Mouse (Mus musculus) urinary bladder, adult 2 months (tissue): ENCODE measurements at regions not wholly inside any gene's neighbourhood (a gene's known extent, or its start where the extent isn't known, plus 50 kb on each side); places are given as distances from the start of the nearest gene placed in this dataset.

Experiments used
- DNase-seq: peaks from one replicate; pipeline ENCODE4 v3.0.0; 2022; ENCODE audit warnings: low spot score

DNA sequence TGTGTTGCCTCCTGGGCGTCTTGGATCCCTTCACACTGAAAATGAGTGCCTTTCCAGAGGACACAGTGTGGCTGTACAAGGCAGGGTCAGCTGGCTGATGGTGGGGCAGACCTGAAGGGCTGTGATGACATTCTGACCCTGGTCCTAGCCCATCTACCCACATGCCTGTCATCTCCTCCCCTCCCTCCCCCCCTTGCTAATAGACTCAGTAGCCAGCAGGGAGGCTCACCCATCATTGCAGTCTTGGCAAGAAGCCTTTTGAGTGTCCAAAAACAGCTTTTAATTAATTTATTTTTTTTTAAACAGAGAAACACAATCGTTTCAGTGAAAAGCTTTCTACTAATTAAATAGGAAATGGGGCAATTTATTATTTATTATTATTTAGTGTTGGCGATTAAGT, 67.0 kb upstream of the Ssx2ip start:
- no peak for DNase-seq

DNA sequence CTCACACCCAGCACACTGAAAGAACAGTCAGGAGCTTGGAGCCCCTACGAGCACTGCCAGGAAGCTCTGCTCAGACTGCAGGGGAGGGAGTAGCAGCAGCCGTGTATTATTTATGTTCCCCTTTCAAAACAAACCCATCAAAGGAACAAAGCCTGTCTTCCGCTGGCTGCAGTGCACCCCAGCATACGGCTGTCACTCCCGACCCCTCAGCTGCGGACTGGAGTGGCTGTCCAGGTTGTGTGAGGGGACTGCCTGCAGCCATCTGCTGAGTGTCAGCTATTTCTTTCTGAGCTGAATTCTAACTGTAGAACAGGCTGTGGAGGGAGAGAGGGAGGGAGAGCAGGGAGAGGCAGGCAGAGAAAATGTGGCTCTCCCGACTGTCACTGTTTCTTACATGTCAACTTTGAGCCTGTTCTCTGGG, 66.6 kb upstream of the Ssx2ip start:
- no peak for DNase-seq

DNA sequence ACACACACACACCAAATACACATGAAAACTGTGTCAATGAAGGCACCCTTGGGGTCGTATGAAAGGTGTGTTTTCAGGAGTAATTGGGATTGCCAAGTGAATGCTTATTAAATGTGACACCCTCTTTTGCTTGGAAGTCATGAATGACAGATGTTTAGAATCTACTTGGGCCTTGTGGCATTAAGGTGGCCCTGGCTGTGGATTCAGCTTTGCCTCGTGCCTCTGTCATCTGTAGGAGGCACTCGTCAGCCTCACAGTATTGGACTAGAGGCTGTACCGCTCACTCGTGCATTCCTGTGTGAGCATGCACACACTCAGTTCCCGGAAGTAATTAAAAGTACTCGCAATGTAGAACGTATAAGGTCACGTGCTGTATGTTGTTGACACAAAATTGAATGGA, 66.0 kb upstream of the Ssx2ip start:
- no peak for DNase-seq

DNA sequence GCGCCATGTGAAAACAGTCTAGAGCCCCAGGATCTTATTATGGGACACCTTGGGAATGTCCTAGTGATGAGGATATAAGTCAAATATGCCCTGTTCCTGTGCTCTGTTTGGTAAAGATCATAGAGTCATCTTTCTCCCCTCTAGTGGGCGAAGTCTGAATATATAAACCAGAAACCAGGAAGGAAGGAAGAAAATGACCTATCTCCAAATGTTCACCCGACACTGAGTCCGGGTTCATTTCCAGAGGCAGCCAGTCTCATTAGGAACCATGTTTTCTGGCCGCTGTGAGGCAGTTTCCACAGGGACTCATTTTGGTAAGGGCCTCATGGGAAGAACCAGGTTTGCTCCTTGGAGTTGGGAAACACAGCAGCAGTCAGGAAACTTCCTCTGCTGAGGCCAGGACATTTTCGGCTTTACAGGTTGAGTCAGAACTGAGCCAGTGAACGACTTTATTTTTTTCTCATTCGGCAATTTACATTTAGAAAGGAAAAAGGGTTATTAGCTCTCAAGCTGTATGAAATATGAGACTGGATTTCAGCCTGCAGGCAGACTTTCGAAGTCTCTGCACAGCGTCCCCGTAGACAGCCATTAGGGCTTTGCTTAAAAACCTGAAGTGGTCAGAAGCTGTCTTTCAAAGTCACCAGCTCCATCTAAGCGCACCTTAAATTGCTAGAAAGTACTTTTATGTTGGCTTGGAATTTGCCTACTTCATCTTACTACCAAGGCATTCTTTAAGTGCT, 64.0 kb upstream of the Ssx2ip start:
- no peak for DNase-seq

DNA sequence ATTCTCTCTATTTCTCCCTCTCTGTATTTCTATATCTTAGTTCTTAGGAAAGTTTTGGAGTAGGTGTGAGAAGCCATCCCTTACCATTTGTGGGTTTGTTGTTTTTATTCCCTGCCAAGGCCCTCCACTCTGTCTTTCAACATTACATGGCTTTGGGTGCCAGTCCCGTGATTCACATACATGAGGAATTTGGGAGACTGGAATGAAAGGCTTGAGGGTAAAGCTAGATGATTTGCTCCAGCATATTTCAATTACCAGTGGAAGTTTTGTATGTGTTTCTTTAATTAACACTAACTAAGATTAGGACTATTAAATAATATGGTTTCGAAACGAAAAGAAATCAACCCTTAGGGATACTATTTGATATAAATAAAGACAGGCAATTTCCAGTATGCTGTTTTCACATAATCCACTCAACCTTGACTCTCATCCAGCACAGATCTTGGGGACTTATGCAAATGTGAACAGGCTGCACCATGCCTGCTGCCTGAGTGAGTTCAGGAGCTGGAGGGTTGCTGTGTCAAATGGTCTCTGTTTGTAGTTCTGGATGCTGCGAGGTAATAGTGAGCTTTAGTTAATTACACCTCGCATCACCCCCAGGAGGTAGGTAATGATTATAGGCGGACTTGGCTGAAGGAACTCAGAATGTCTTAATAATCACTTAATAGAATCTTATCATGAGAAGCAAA, 62.6 kb upstream of the Ssx2ip start:
- DNase-seq = no peak

DNA sequence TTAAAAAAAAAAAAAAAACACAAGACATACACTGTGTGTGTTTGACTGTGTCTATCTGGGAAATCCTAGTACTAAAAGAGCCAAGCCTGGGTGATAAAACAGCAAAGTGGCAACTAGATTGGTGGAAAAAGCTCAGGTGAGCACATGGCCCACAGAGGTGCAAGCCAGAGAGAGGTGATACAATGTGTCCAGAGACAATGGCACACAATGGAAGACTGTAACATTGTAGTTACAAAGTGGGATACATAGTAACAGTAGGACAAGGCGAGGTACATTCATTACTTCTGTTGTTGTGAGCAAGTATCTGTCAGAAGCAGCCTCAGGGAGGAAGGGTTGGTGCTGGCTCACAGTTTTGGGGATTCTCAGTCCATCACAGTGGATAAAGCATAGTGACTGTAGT, 61.7 kb upstream of the Ssx2ip start:
- DNase-seq = no peak

DNA sequence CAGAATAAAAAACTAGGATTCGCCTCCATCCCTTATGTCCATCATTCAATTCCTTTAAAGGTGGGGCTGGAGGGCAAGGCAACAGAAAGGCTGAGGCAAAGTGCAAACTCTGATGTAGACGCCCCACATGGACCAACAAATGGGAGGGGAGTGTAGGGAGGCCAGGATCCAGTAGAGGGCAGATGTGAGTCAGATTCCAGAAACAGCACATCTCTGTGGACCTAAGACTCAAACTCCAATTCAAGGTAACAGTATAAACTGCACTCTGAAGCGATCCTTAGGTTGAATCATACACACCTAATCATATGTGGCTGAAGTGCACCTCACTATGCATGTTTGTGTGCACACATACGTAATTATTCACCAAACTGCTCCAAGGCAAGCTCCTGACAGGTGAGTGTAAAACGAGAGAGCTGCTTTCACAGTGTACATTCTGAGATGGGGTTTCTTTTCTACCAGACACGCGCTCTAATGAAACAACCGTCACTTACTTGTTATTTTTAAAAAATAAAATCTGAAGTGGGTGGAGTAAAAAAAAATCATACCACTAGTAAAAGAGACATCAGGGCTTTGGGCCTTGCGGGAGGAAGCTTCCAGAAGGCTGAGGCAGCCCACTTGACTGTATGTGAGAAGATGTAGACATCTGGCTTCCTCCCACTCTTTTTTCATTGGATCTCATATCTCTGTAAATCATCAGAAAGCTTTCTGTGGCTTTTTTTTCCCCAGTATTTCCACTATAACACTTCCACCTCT, 60.6 kb upstream of the Ssx2ip start:
- DNase-seq = no peak

DNA sequence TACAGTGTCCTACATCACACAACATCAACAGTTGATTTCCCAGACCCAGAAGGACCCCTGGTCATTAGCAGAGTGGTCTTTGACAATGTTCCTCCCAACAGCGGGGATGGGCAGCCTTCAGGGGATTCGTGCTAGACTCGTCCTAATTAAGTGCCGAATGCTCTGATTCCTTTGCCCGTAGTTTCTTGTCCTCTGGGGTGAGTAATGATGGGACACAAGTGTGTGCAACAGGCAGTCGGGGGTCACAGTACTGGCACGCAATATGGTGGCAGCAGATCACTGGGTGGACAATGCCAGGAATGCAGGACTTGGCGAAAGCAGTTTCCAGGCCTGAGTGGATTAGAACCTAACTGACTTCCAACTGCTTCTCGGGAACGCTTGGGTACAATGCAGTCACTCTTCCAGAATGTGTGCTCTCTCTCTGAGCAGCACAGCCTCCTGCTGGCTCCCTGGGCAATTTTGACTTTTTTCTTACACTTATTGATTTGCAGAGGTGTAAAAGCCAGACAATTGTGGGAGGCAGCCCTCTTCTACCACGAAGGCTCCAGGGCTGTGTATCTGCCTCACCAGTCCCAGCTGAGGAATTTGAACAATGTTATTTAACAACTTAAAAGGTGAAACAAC, 59.9 kb upstream of the Ssx2ip start:
- no peak for DNase-seq

DNA sequence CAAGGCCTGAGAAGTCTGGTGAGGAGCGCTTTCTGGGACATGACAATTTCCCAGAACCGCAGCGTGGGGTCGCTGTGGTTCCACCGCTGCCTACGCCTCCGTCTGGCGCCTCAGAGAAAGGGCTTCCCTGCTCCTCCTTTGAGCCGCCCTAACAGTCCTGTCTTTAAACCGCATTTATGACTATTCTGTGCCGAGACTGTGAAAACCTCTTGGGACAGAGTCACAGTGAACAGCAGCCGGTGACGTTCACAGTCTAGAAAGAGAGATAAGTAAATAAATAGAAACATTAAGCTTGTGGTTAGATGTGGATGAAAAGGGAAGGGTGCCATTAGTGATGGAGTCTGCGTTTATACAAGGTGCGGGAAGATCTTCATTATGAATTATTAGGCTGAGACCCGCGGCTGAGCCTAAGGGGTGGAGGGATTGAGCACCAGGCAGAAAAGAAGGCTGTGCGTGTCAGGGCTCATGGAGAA, 59.1 kb upstream of the Ssx2ip start:
- peak; percentile 40 for DNase-seq

DNA sequence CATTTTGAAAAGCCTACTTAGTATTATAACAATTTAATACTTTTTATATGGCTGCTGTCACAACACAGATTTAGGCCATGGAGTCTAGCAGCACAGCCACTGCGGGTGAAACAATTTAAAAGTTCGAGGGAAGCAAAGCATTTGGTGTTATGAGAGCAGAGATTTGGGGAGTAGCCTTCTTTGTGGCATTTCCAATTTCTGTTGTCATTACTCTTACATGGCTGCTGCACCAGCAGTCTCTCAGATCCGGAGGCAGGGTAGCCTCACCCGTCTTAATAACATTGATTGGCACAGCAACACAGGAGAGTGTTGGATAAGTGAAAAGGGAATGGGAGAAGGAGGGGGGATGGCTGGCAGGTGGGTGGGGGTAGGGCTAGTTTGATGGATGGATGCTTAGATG, 58.5 kb upstream of the Ssx2ip start:
- DNase-seq = no peak

DNA sequence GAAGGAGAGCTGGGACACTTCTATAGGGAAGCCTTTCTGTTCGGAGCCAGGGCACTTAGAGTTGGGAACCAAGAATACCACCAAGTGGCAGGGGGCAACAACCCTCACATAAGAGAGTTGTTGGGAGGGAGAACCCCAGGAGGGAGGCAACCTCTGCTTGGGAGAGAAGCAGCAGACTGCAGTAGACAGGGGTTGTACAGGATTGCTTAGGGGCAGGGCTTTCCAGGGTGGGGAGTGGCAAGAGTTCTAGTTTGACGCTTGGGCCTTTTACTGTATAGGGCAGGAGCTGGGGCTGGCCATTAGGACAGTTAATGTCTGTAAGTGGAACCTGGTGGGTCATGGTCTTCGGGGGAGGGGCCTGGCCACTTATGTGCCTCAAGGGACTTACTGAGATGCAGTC, 57.1 kb upstream of the Ssx2ip start:
- no peak for DNase-seq

DNA sequence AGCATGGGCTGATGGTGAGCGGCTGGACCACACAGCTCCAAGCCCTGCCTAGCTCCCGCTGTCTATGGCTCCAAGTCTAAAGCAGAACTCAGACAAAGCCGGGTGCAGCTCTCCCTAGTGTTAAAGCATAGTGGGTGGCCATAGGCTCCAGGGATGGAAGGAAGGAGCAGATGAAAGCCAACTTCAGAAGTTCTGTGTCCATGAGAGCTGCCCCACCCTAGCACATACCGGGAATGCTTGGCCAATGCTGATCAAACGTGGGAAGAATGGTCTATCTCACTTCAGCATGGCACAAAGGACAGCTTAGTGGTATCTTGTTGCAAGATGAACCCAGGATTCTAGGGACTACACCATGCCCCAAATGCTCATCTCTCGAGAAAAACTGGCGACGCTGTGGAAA, 55.5 kb upstream of the Ssx2ip start:
- no peak for DNase-seq

DNA sequence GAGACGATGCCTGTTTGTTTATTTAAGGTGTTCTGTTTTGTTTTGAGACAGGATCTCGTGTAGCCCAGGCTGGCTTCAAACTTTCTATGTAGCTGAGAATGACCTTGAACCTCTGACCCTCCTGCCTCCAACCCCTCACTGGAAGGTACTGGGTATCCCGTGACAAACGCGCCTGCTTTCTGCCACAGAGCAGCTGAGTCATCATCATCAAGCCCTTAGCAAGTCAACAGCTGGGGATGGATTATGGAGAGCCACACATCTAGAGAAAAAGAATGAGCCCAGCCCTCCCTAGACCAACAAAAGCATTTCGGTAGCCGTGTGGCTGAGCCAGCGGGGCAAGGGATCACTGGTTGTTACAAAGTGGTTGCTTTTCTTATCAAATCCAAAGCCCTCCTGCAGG, 55.0 kb upstream of the Ssx2ip start:
- no peak for DNase-seq

DNA sequence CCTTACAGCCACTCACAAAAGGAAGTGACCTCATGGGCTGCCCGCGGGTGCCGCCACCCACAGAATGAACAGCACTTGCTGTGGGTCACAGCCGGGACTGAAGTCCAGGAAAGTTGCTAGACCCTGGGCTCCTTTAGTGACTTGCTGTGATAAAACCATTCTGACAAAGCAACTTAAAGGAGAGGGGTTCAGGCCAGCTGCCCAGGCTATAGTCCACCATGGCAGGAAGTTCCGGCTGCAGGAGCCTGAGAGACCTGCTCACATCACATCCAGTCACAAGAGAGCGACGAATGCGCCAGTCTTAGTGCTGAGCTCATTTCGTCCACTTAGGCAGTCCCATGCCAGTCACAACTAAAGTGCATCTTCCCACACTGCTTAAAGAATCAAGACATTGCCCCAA, 54.3 kb upstream of the Ssx2ip start:
- DNase-seq = no peak

DNA sequence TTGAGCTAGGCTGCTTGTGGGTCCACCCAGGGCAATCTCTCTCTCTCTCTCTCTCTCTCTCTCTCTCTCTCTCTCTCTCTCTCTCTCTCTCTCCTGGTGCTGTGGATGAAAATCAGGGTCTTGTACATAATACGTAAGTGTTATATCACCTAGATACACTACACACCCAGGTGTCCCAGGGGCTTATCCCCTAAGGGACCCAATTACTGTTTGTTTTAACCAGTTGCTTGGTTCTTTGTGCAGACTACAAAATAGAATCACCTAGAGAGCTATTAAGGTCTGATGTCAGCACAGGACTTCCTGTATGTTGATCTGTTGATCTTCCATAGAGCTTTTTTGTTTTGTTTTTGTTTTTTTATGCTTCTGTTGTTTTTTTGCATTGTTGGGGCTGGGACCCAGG, 53.0 kb upstream of the Ssx2ip start:
- no peak for DNase-seq

DNA sequence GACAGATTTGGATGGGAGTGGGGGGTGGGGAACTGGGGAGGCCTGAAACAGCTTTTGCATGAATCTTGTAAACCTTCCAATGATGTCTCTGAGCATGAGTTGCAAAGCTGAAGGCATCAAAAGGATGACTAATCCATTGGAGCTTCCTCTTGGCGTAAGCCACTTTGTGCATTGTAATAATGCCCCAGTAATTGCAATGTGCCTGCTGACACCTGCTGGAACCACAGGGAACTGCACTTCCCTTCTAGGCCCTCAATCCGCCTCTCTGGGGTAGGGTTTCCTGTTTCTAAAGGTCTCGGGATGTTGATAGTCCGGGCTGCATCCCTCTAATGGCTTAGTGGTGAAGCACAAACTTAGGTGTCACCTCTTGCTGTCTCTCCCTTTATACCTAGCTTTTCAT, 52.3 kb upstream of the Ssx2ip start:
- DNase-seq = no peak

DNA sequence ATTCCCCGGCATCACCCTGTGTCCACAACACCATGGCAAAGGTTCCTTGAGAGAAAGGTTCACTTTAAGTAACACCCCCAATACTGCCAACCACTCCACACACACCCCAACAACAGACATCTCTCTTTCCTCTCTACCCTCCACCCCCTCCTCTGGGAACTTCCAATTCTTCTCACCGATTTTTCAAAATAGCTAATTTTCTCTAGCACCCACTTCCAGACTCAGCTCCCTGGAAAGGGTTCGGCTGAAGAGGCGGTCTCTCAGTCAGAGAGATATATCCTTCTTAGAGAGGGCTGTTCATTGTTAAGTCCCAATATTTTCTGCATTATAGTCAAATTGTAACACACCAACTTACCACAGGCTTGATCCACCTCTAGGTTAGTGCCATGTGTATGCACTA, 50.5 kb upstream of the Ssx2ip start:
- DNase-seq = no peak
